Mouse (Mus musculus): ENCODE measurements around the gene Lsamp. TPM values are rescaled to one million over a fixed set of nuclear protein-coding genes. Genes with fewer than 3 reads are reported as not detected.

The Lsamp gene
- polyA plus RNA-seq, 1 experiment = not detected

GRCm38 (mm10) chr16:41275999-41276671 lies 1292.0 kb downstream of the Lsamp start:
- H3K4me3 ChIP-seq (ENCODE audit: low read depth, low read length) = no peak overlapping the region
- H3K27me3 ChIP-seq (ENCODE audit: control insufficient read depth, insufficient read depth, low read length, poor library complexity, severe bottlenecking) = no peaks in the 10 kb centered on the region
- H3K4me1 ChIP-seq (ENCODE audit: control insufficient read depth, insufficient read depth, low read length) = no peaks in the 10 kb centered on the region
- H3K9me3 ChIP-seq (replicated peaks; ENCODE audit: control insufficient read depth, insufficient read depth, low read length, poor library complexity, severe bottlenecking) = no peaks in the 10 kb centered on the region
- no peak for TF ChIP-seq EP300 (IDR thresholded peaks at IDR 0.05; ENCODE audit: insufficient read depth, low read depth, low read length)
- TF ChIP-seq POLR2A (IDR thresholded peaks at IDR 0.05; ENCODE audit: insufficient read depth, low read length) = no peak
- TF ChIP-seq CTCF (IDR thresholded peaks at IDR 0.05; ENCODE audit: low read depth, low read length) = no peak
- no peaks in the 10 kb centered on the region for H3K36me3 ChIP-seq (ENCODE audit: control insufficient read depth, insufficient read depth, low read length, poor library complexity, severe bottlenecking)
- no peak overlapping the region for H3K9ac ChIP-seq (ENCODE audit: low read depth, poor library complexity, severe bottlenecking)
- H3K27ac ChIP-seq (ENCODE audit: insufficient read depth, low read length) = no peak overlapping the region

GRCm38 (mm10) chr16:41317992-41318391 lies 1333.8 kb downstream of the Lsamp start:
- Histone ChIP-seq H3K36me3 (ENCODE audit: control insufficient read depth, insufficient read depth, low read length, poor library complexity, severe bottlenecking) (no peaks in the 10 kb centered on the region), H3K4me1 (ENCODE audit: control insufficient read depth, insufficient read depth, low read length) (no peaks in the 10 kb centered on the region), H3K9ac (ENCODE audit: low read depth, poor library complexity, severe bottlenecking) (no peak overlapping the region), H3K9me3 (replicated peaks; ENCODE audit: control insufficient read depth, insufficient read depth, low read length, poor library complexity, severe bottlenecking) (no peaks in the 10 kb centered on the region), H3K27ac (ENCODE audit: insufficient read depth, low read length) (no peak overlapping the region), H3K27me3 (ENCODE audit: control insufficient read depth, insufficient read depth, low read length, poor library complexity, severe bottlenecking) (no peaks in the 10 kb centered on the region; the same call in 1 of the 2 replicates), H3K4me3 (ENCODE audit: low read depth, low read length) (no peak overlapping the region)
- no peak for TF ChIP-seq EP300 (IDR thresholded peaks at IDR 0.05; ENCODE audit: insufficient read depth, low read depth, low read length)
- TF ChIP-seq CTCF (IDR thresholded peaks at IDR 0.05; ENCODE audit: low read depth, low read length) = no peak
- TF ChIP-seq POLR2A (IDR thresholded peaks at IDR 0.05; ENCODE audit: insufficient read depth, low read length) = no peak

GRCm38 (mm10) chr16:41343431-41343830 lies 1359.3 kb downstream of the Lsamp start:
- Histone ChIP-seq H3K9ac (ENCODE audit: low read depth, poor library complexity, severe bottlenecking) (no peak overlapping the region), H3K27me3 (ENCODE audit: control insufficient read depth, insufficient read depth, low read length, poor library complexity, severe bottlenecking) (no peaks in the 10 kb centered on the region), H3K9me3 (replicated peaks; ENCODE audit: control insufficient read depth, insufficient read depth, low read length, poor library complexity, severe bottlenecking) (no peaks in the 10 kb centered on the region), H3K27ac (ENCODE audit: insufficient read depth, low read length) (no peak overlapping the region), H3K4me1 (ENCODE audit: control insufficient read depth, insufficient read depth, low read length) (no peaks in the 10 kb centered on the region), H3K36me3 (ENCODE audit: control insufficient read depth, insufficient read depth, low read length, poor library complexity, severe bottlenecking) (no peaks in the 10 kb centered on the region), H3K4me3 (ENCODE audit: low read depth, low read length) (no peak overlapping the region)
- TF ChIP-seq POLR2A (IDR thresholded peaks at IDR 0.05; ENCODE audit: insufficient read depth, low read length) (no peak), EP300 (IDR thresholded peaks at IDR 0.05; ENCODE audit: insufficient read depth, low read depth, low read length) (no peak), CTCF (IDR thresholded peaks at IDR 0.05; ENCODE audit: low read depth, low read length) (no peak)

GRCm38 (mm10) chr16:41365138-41365537 lies 1381.0 kb downstream of the Lsamp start:
- no peak for TF ChIP-seq CTCF (IDR thresholded peaks at IDR 0.05; ENCODE audit: low read depth, low read length)
- TF ChIP-seq EP300 (IDR thresholded peaks at IDR 0.05; ENCODE audit: insufficient read depth, low read depth, low read length) = no peak
- TF ChIP-seq POLR2A (IDR thresholded peaks at IDR 0.05; ENCODE audit: insufficient read depth, low read length) = no peak
- H3K4me3 ChIP-seq (ENCODE audit: low read depth, low read length) = no peak overlapping the region
- H3K36me3 ChIP-seq (ENCODE audit: control insufficient read depth, insufficient read depth, low read length, poor library complexity, severe bottlenecking) = no peaks in the 10 kb centered on the region
- H3K9me3 ChIP-seq (replicated peaks; ENCODE audit: control insufficient read depth, insufficient read depth, low read length, poor library complexity, severe bottlenecking) = no peaks in the 10 kb centered on the region
- H3K9ac ChIP-seq (ENCODE audit: low read depth, poor library complexity, severe bottlenecking) = no peak overlapping the region
- no peak overlapping the region for H3K27ac ChIP-seq (ENCODE audit: insufficient read depth, low read length)
- H3K27me3 ChIP-seq (ENCODE audit: control insufficient read depth, insufficient read depth, low read length, poor library complexity, severe bottlenecking) = no peaks in the 10 kb centered on the region
- no peaks in the 10 kb centered on the region for H3K4me1 ChIP-seq (ENCODE audit: control insufficient read depth, insufficient read depth, low read length)

- H3K36me3 ChIP-seq (ENCODE audit: control insufficient read depth, insufficient read depth, low read length, poor library complexity, severe bottlenecking) = no peaks in the 10 kb centered on the region
- no peaks in the 10 kb centered on the region for H3K4me1 ChIP-seq (ENCODE audit: control insufficient read depth, insufficient read depth, low read length)
- no peak overlapping the region for H3K4me3 ChIP-seq (ENCODE audit: low read depth, low read length)
- H3K9me3 ChIP-seq (replicated peaks; ENCODE audit: control insufficient read depth, insufficient read depth, low read length, poor library complexity, severe bottlenecking) = no peaks in the 10 kb centered on the region
- H3K27ac ChIP-seq (ENCODE audit: insufficient read depth, low read length) = no peak overlapping the region
- no peaks in the 10 kb centered on the region for H3K27me3 ChIP-seq (ENCODE audit: control insufficient read depth, insufficient read depth, low read length, poor library complexity, severe bottlenecking)
- TF ChIP-seq EP300 (IDR thresholded peaks at IDR 0.05; ENCODE audit: insufficient read depth, low read depth, low read length) = no peak
- no peak for TF ChIP-seq POLR2A (IDR thresholded peaks at IDR 0.05; ENCODE audit: insufficient read depth, low read length)
- no peak for TF ChIP-seq CTCF (IDR thresholded peaks at IDR 0.05; ENCODE audit: low read depth, low read length)
- H3K9ac ChIP-seq (ENCODE audit: low read depth, poor library complexity, severe bottlenecking) = no peak overlapping the region
These were observed 1399.5 kb downstream of the Lsamp start for GRCm38 (mm10) chr16:41383702-41384101.

- no peak overlapping the region for H3K9ac ChIP-seq (ENCODE audit: low read depth, poor library complexity, severe bottlenecking)
- H3K4me3 ChIP-seq (ENCODE audit: low read depth, low read length) = no peak overlapping the region
- no peaks in the 10 kb centered on the region for H3K27me3 ChIP-seq (ENCODE audit: control insufficient read depth, insufficient read depth, low read length, poor library complexity, severe bottlenecking)
- TF ChIP-seq EP300 (IDR thresholded peaks at IDR 0.05; ENCODE audit: insufficient read depth, low read depth, low read length) (no peak), POLR2A (IDR thresholded peaks at IDR 0.05; ENCODE audit: insufficient read depth, low read length) (no peak), CTCF (IDR thresholded peaks at IDR 0.05; ENCODE audit: low read depth, low read length) (no peak)
- no peaks in the 10 kb centered on the region for H3K4me1 ChIP-seq (ENCODE audit: control insufficient read depth, insufficient read depth, low read length)
- no peaks in the 10 kb centered on the region for H3K9me3 ChIP-seq (replicated peaks; ENCODE audit: control insufficient read depth, insufficient read depth, low read length, poor library complexity, severe bottlenecking)
- no peaks in the 10 kb centered on the region for H3K36me3 ChIP-seq (ENCODE audit: control insufficient read depth, insufficient read depth, low read length, poor library complexity, severe bottlenecking)
- no peak overlapping the region for H3K27ac ChIP-seq (ENCODE audit: insufficient read depth, low read length)
These were observed 1400.1 kb downstream of the Lsamp start for GRCm38 (mm10) chr16:41384288-41384687.
